Mouse (Mus musculus) lung, postnatal 0 days (tissue): ENCODE data around the gene Gm6020.

Source experiments
- CTCF ChIP-seq: IDR thresholded peaks from 2 replicates; pipeline ENCODE4 v1.5.1; 2016; ENCODE audit warnings: antibody characterized with exemption, mild to moderate bottlenecking
- EP300 ChIP-seq: IDR thresholded peaks from 2 replicates; pipeline ENCODE4 v1.6.1; 2016; ENCODE audit warnings: antibody characterized with exemption, mild to moderate bottlenecking, control low read depth

DNA sequence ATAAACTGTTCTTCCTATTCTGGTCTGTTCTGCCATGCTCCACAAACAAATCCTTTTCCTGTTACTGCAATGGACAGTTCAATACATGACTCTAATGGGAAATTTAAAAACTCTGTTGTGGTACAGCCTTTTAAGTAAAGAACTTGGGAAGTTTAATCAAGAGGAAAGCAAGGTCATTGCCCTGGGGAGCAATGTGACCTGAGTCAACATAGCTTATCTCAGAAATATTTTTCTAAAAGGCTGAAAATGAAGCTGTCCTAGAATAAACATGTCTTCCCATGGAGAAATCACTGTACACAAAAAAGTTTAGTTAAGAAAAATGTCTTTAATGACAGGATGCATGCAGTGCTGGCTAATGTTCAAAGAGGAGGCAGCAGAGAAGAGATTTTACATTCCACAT lies 45.0 kb upstream of the Gm6020 start:
- TF ChIP-seq CTCF (no peak), EP300 (no peak)
